Mouse (Mus musculus): ENCODE results near the gene Notum.

DNA sequence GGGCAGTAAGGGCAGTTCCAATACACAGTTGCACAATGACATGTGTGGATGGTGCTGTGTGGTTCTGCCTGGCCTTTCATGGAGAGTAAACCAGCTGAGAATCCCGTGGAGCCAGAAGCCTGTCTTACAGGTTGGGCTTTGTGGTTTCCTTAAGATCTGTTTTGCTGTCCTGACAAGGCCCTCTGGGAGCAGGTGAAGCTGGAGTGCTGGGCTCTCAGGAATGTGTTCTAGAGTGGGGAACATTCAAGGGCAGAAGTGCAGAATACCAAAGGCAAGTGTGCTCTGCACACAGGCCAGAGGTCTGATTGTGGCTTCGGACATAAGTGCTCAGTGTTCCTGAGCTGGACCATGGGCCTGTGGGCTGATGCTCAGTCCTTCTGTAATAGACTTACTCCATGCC lies 23.7 kb upstream of the Notum start:
- TF ChIP-seq MAX (IDR thresholded peaks at IDR 0.05; ENCODE audit: low read depth) (no peak), TCF12 (IDR thresholded peaks at IDR 0.05; ENCODE audit: insufficient read depth, poor library complexity, severe bottlenecking) (no peak), POLR2A (IDR thresholded peaks at IDR 0.05; ENCODE audit: insufficient read length, low read depth) (no peak), MYOD1 (IDR thresholded peaks at IDR 0.05; ENCODE audit: control insufficient read depth in 1 of 3, insufficient read length in 2 of 3, low read depth in 2 of 3) (no peak), POLR2AphosphoS2 (IDR thresholded peaks at IDR 0.05; ENCODE audit: insufficient read length, low read depth) (no peak), E2F4 (IDR thresholded peaks at IDR 0.05; ENCODE audit: insufficient read depth) (no peak)

All from myocyte (in vitro differentiated cells).